Mouse (Mus musculus) cerebellum, adult 9-11 months (tissue): ENCODE measurements around the gene Rab21.
"Not testable (repeated sequence)": the region's sequence is repeated elsewhere in the genome, so short reads cannot be mapped to it uniquely, and the experiment has no call there.

ENCODE experiments used
- DNase-seq: peaks from one replicate; pipeline ENCODE4 v3.0.0; 2022

Rab21 gene

GRCm38 (mm10) chr10:115323295-115323694, 7.9 kb upstream of the Rab21 start:
- peak; percentile 58 for DNase-seq

GRCm38 (mm10) chr10:115321317-115322035, 6.1 kb upstream of the Rab21 start:
- no peak for DNase-seq

- not testable (repeated sequence) for DNase-seq
Observed at GRCm38 (mm10) chr10:115318388-115318787, 3.0 kb upstream of the Rab21 start.

- no peak for DNase-seq
Observed at GRCm38 (mm10) chr10:115316313-115316712, 919 bp upstream of the Rab21 start.

- no peak for DNase-seq
Observed at GRCm38 (mm10) chr10:115314582-115315452, 577 bp downstream of the Rab21 start.

- DNase-seq = no peak
Observed at GRCm38 (mm10) chr10:115314287-115314581, 1.2 kb downstream of the Rab21 start.

GRCm38 (mm10) chr10:115313641-115314286, 1.6 kb downstream of the Rab21 start:
- no peak for DNase-seq

GRCm38 (mm10) chr10:115312732-115313131, 2.7 kb downstream of the Rab21 start:
- no peak for DNase-seq

GRCm38 (mm10) chr10:115312194-115312593, 3.2 kb downstream of the Rab21 start:
- no peak for DNase-seq

- no peak for DNase-seq
Observed at GRCm38 (mm10) chr10:115311263-115311965, 4.0 kb downstream of the Rab21 start.

- DNase-seq = no peak
Observed at GRCm38 (mm10) chr10:115309191-115309590, 6.2 kb downstream of the Rab21 start.

GRCm38 (mm10) chr10:115307331-115307875, 8.0 kb downstream of the Rab21 start:
- no peak for DNase-seq

- no peak for DNase-seq
Observed at GRCm38 (mm10) chr10:115298683-115299082, 16.7 kb downstream of the Rab21 start.

GRCm38 (mm10) chr10:115297582-115297981, 17.8 kb downstream of the Rab21 start:
- DNase-seq = no peak

GRCm38 (mm10) chr10:115296401-115296935, 18.9 kb downstream of the Rab21 start:
- no peak for DNase-seq

GRCm38 (mm10) chr10:115295162-115295561, 20.2 kb downstream of the Rab21 start:
- DNase-seq = no peak

GRCm38 (mm10) chr10:115294715-115295114, 20.7 kb downstream of the Rab21 start:
- no peak for DNase-seq

GRCm38 (mm10) chr10:115293946-115294345, 21.4 kb downstream of the Rab21 start:
- DNase-seq = no peak

- no peak for DNase-seq
Observed at GRCm38 (mm10) chr10:115290671-115291070, 24.7 kb downstream of the Rab21 start.

GRCm38 (mm10) chr10:115288856-115289255, 26.5 kb downstream of the Rab21 start:
- DNase-seq = no peak

- no peak for DNase-seq
Observed at GRCm38 (mm10) chr10:115284170-115284569, 31.2 kb downstream of the Rab21 start.

GRCm38 (mm10) chr10:115281381-115281780, 34.0 kb downstream of the Rab21 start:
- DNase-seq = no peak
